8 mouse cellular contexts compared by ENCODE assay signal in the genomic region with DNA sequence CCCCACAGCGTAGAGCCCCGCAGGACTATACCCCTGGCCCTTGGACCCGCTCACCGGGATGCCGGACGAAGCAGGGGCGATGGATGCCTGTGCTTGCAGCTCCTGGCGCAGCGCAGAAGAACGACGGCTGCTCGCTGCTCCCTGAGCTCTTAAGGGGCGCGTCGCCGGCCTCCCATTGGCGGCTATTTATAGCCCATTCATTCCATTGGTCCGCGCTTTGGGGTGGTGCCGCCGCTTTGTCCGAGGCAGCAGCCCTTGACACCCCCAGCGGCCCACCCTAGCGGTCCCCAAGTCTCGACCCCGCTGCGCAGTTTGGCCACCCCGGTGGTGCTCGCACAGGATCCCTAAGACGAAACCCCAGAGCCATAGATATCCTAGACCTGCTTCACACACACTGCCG. TPM values are rescaled to one million over a fixed set of nuclear protein-coding genes. Genes with fewer than 3 reads are reported as not detected.
A peak's percentile ranks its signal among the peaks of the same experiment; 100 is the strongest.
DNase-seq lines count a peak whose midpoint lies in the region; ATAC-seq lines count a peak whose summit lies in the region.

A gene (minus strand): TSS at position 163 of the 400 bp plus-strand sequence.

- DNase-seq in adrenal gland, postnatal 14 days = peak; percentile 85
- DNase-seq in embryo, embryonic 10 days (ENCODE audit: low spot score) = peak; percentile 92
- DNase-seq in gastrocnemius, postnatal 36 days = peak; percentile 68 to 70
- peak; percentile 93 to 95 for DNase-seq in left cerebral cortex, adult 18-20 months (ENCODE audit: low spot score in 2 of 2)
- DNase-seq in lung, postnatal 14 days = peak; percentile 75
- DNase-seq in right cerebral cortex, postnatal 10 days (ENCODE audit: low spot score in 2 of 2) = peak; percentile 96 to 97
- DNase-seq in natural killer cell, adult 2 months (ENCODE audit: low spot score in 2 of 2) = no peak

- peak; percentile 27 for ATAC-seq in inflammation-experienced regulatory T-cells, adult 6 months

- intact Hi-C loops in gastrocnemius, postnatal 36 days (cut with DNase I) = no loop called here

RNA-seq across cellular contexts. Expression of the gene that starts here (rescaled TPM):
- 62.6 and 83.5 TPM in 2 replicates for total RNA-seq in adrenal gland, postnatal 14 days (2021)
- 1 to 10 TPM; 7.9 to 8.3 TPM for total RNA-seq in gastrocnemius, postnatal 36 days (2021)
- 10 to 100 TPM; 24.2 to 37.2 (median 31.8) TPM for polyA plus RNA-seq in inflammation-experienced regulatory T-cells, adult 6 months (2017; shearing (Covaris generic))
- total RNA-seq in left cerebral cortex, adult 18-20 months (2021) = 1,000 to 10,000 TPM; 1,960 to 1,962 TPM

Comparison
In these comparisons a context has a peak if more than half of its experiments do, and no peak if none do; other contexts are left out.
1. RNA of the gene that starts here (total RNA-seq): 1,960 to 1,962 TPM in left cerebral cortex, adult 18-20 months; 62.6 to 83.5 TPM in adrenal gland, postnatal 14 days and 7.9 to 8.3 TPM in gastrocnemius, postnatal 36 days; every median in the first group is over 10 times any median in the second.
2. DNase-seq: peak in adrenal gland, postnatal 14 days (single experiment), embryo, embryonic 10 days (single experiment), gastrocnemius, postnatal 36 days (2 of 2), left cerebral cortex, adult 18-20 months (2 of 2), lung, postnatal 14 days (single experiment) and right cerebral cortex, postnatal 10 days (2 of 2); none in natural killer cell, adult 2 months (0 of 2).